Comparison of ENCODE assay signal across 1 mouse cellular context in genomic region chr11:69472687-69473086, GRCm38 (mm10).
TF ChIP-seq lines count a peak whose summit lies in the region.

No protein-coding gene starts in this region.

TF ChIP-seq in MEL, 35 proteins besides CTCF, POLR2A, EP300 and RAD21 (continued from another document):
- TF ChIP-seq USF2 (IDR thresholded peaks at IDR 0.05; ENCODE audit: borderline replicate concordance in 1 of 2, insufficient read depth in 1 of 2, low read depth in 1 of 2, low read length in 2 of 2) (no peak), RCOR1 (IDR thresholded peaks at IDR 0.05; ENCODE audit: low read depth, low read length) (peak; percentile 79), E2F4 (IDR thresholded peaks at IDR 0.05; ENCODE audit: borderline replicate concordance, low read depth, low read length) (no peak)
